Mouse (Mus musculus) spleen, embryonic (tissue): Measurements from ENCODE around the gene Acoxl.

Source experiments
- CTCF ChIA-PET: fragments of 350-600 bp; sonication (Branson Sonifier 250); formaldehyde crosslinking; loops from one replicate; lab custom pipeline; 2022; lab: Charles Lee

Gene Acoxl

GRCm38 (mm10) chr2:127937079-127937478, 98.4 kb downstream of the Acoxl start:
- CTCF ChIA-PET, result no interaction called here

DNA sequence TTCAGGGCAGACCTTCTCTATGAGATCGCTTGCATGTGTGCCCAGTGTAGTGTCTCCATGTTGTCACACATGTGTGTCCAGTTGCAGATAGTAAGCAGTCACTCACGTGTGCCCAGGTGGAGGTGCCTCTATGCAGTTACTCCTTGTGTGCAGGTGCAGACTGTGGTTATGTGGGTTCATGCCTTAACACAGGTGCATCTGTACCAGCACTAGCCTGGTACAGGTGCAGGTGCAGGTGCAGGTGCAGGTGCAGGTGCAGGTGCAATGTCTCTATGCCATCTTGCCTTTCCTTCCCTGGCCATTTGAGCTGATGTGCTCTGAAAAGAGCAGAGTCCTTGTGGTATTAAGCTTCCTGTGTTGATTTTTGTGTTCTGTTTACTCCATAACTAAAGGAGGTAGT, 100.5 kb downstream of the Acoxl start:
- CTCF ChIA-PET, result no interaction called here

DNA sequence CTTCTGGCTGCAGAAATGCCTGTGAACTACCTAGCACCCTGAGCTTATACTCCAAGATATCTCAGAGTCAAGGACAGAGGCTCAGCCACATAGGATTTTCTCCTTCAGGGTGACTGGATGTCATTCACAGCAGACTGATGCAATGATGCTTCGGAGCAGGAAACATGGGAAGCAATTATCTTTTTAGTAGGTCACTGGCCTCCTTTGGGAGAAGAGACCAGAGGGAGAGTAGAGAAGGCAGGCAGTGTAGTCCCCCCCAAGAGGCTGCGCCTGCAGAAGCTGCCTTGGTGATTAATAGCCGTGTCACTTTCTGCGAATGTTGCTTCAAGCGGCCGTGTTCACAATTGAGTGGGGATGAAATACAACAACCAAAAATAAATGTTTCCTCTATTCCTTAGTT, 121.9 kb downstream of the Acoxl start:
- CTCF ChIA-PET, result no interaction called here

GRCm38 (mm10) chr2:127961154-127961553, 122.5 kb downstream of the Acoxl start:
- CTCF ChIA-PET, result no interaction called here

DNA sequence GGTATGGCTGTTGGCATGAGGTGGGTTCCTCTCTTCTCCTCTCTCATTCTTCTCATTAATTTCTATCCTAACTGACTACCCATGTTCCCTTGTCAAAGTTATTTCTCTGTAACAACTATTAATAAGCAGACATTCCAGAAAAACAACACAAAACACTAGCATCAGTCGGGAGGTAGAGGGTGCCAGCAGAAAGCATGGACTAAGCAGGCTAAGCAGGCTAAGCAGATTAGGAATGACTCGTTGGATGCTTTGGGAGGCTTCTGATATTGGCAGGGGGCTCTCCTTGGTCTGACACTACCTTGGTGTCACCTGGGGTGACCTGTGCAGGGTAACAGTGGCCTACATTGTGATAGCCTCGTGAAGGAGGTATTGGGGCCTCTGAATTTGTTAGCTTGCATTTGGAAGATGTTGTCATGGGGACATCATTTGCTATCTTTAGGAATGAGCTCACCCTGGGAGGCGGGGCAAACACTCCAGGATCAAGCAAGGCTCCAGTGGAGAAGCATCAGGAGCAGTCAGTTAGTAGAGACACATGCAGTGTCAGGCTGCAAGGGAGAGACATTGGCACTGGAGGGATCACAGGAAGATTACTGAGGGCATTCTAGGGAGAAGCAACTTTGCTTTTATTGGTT, 123.2 kb downstream of the Acoxl start:
- CTCF ChIA-PET, result no interaction called here

DNA sequence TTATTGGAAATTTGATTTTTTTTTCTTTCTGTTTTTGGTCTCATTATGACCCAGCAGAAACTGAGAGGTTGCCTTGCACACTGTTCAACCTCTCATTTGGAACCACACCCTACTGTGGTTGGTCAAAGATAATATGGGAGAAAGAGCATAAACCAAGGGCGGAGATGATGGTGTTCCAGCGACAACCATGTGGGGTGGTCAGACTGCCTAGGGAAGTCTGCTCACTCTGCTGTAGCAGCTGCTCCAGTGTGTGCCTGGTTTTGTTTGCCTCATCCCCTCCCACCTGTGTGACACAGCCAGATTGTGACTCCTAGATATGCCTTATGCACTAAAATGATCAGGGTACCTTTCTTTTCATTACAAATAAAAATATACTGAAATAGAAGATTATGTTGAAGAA, 130.3 kb downstream of the Acoxl start:
- CTCF ChIA-PET, result no interaction called here

DNA sequence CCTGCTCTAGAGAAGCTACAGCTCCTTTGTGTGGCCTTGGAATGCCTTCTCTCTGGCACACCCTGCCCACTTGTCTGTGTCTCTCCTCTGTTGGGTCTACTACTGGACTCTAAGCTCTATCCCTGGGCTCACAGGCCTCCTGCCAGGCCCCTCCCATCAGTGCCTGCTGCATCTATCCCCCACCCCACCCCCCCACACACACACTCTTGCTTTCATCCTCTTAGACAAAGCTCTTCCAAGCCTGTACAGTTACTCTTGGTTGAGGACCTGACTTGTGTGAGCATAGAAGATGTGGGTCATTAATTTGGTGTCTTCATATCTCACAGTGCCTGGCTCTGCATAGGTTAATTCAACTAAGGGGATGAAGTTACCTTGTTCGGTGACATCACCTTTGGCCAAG, 137.6 kb downstream of the Acoxl start:
- CTCF ChIA-PET, result interaction anchor here (0.5 kb wide), 1 partner anchor 1927 kb away, joined by 11 read pairs; no protein-coding TSS in a partner anchor

DNA sequence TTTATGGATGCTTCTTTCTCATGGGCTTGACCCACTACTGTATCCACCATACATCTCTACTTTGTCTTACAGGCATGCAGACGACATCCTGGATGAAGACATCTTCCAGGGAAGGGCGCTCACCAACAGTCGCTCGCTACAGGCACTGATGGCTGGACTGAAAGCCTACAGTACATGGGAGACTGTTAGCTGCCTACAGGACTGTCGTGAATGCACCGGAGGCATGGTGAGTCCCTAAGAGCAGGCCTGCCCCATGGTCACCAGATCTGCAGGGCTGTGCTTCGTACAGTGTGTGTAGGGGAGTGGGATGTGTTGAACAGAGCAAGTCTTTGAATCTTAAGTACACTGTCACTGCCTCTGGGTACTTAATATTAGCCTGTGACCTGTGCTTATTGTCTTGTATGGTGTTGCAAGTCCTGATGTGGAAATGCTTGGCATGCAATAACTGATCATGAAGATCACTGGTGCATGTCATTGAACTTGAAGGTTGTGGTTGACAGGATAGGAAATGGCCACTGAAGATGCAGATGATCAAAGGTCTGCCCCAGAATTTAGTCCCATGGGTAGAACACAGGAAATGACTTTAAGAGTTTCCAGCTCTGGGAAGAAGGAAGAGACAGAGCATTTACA, 140.0 kb downstream of the Acoxl start:
- CTCF ChIA-PET, result no interaction called here

- CTCF ChIA-PET, result no interaction called here
These were observed 143.9 kb downstream of the Acoxl start for GRCm38 (mm10) chr2:127982610-127983009.

- CTCF ChIA-PET, result no interaction called here
These were observed 144.6 kb downstream of the Acoxl start for GRCm38 (mm10) chr2:127983301-127983700.

DNA sequence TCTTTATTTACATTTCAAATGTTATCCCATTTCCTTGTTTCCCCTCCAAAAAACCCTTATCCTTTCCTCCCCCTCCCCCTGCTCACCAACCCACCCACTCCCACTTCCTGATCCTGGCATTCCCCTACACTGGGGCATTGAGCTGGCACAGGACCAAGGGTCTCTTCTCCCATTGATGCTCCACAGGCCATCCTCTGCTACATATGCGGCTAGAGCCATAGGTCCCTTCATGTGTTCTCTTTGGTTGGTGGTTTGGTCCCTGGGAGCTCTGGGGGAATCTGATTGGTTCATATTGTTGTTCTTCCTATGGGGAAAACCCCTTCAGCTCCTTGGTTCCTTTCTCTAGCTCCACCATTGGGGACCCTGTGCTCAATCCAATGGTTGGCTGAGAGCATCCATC, 145.3 kb downstream of the Acoxl start:
- CTCF ChIA-PET, result no interaction called here

DNA sequence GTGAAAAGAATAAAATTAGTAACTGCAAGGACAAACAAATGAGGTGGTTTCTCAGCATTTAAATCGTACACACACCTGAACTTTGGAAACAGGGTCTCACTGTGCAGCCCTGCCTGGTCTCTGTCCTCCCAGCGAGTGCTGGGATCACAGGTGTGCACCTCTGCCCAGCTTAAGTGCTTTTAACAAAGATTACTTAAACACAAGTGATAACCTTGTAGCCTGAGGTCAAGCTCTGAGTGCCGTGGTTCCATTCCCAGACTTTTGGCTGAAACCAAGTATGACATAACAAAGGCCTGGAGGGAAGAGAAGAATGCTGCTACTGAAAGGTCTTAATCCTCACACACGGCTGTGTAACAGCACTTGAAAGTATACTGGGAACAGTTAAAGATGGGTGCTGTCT, 149.0 kb downstream of the Acoxl start:
- CTCF ChIA-PET, result no interaction called here

DNA sequence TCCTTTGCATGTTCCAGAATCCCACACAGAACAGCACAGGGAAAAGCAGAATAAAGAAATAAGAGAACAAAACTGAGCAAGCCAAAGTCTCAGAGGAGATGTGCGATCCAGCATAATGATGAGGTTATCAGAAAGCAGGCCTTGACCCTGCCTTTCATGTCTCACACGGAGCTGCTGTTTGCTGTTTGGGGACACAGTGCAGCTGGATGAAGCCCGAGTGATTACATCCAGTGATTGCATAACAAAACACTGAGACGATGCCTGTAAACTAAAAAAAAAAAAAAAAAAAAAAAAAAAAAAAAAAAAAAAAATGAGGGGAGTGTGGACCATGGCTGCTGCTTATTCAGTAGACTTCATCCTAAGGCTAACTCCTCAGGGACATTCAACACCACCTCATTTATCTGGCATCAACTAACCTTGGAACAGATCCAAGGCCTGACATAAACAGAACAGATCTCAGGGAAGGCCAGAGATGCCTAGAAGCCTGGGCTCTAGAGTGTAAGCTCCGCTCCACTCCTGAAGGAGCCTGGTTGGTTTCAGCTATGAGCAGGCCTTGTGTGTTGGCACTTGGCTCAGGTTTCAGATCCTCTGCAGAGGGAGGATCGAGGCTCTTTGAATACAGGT, 152.3 kb downstream of the Acoxl start:
- CTCF ChIA-PET, result no interaction called here

DNA sequence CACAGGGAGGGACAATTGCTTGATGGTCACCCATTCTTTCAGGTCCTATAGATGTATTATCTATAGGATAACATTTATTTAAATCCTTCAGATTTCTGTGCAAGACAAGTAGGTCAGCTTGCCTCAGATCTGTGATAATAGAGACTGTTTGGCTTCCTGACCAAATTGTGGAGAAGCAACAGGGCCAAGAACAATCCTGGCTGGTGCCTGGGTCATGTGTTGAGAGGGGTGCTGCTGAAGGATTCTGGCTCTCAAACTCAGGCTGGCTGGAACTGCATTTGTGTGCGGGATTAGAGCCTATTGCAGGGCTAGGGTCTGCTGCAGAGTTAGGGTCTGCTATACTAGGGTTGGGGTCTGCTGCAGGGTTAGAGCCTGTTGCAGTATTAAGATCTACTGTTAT, 153.0 kb downstream of the Acoxl start:
- CTCF ChIA-PET, result no interaction called here

DNA sequence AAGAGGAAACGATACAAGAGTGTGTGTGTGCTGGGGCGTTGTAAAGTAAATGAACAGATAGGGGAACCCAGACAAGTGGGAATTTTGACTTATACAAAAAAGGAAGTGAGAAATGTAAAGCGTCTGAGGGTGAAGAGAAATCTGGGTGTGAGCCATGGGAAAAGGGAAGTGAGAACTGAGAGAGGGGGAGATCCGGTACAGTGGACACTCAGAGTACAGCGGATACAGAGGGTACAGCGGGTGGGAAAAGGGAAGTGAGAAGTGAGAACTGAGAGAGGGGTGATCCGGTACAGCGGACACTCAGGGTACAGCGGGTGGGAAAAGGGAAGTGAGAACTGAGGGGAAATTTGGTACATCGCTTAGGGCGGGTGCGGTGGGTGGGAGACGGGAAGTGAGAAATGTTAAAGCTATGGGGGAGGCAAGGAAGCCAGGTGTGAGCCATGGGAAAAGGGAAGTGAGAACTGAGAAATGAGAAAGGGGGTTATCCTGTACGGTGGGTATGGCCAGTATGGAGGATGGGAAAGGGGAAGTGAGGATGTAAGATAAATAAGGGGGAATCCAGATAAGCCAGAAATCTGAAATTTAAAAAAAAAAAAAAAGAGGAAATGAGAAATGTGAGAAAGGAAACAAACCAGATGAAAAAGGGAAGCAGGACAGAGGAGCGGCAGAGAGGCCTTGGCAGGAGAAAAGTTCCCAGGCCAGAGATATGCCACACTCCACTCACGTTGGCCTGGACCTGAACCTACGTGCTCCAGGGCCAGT, 170.2 kb downstream of the Acoxl start:
- CTCF ChIA-PET, result interaction anchor here (0.7 to 1.1 kb wide), 2 partner anchors 61 to 64 kb away, joined by 3 read pairs; no protein-coding TSS in a partner anchor

- CTCF ChIA-PET, result interaction anchor here (0.6 kb wide), 1 partner anchor 389 kb away, joined by 6 read pairs; no protein-coding TSS in a partner anchor
These were observed 175.9 kb downstream of the Acoxl start for GRCm38 (mm10) chr2:128014613-128015012.

- CTCF ChIA-PET, result no interaction called here
These were observed 176.9 kb downstream of the Acoxl start for GRCm38 (mm10) chr2:128015602-128016001.

- CTCF ChIA-PET, result no interaction called here
These were observed 181.6 kb downstream of the Acoxl start for GRCm38 (mm10) chr2:128020039-128020907.

- CTCF ChIA-PET, result interaction anchor here (0.6 kb wide), 1 partner anchor 25 kb away, joined by 4 read pairs; no protein-coding TSS in a partner anchor
These were observed 182.2 kb downstream of the Acoxl start for GRCm38 (mm10) chr2:128020908-128021193.

DNA sequence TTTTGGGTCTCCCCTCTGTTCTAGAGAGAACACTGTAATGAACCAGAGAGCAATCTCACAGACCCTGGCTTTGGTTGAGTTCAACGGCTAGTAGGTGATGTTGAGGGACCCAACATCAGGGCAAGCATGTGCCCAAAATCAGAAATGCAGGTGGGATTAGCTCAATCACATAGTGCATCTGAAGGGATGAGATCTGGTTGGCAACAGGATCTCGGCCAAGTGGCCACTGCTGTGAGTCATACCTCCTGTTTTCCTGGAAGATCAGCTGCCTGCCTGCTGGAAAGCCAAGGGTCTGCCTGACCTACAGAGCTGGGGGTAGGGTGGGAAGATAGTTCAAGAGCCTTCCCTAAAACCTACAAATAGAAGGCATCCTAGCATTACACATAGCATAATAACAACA, 185.2 kb downstream of the Acoxl start:
- CTCF ChIA-PET, result no interaction called here

GRCm38 (mm10) chr2:128027696-128028095, 189.0 kb downstream of the Acoxl start:
- CTCF ChIA-PET, result no interaction called here
